Mouse (Mus musculus): ENCODE data around the gene Olfr616. TPM values are rescaled to one million over a fixed set of nuclear protein-coding genes. Genes with fewer than 3 reads are reported as not detected.

Gene Olfr616
- polyA plus RNA-seq, 1 experiment from 2014 or later: not detected

Small RNAs within 50 kb of the gene (microRNA-seq; reads per million reads assigned to microRNA genes)
- gene Gm26506: not detected

Other genes starting within 250 kb of the Olfr616 start
- not detected in 2 replicates for gene Olfr598, start 245.6 kb downstream of the Olfr616 start, polyA plus RNA-seq (2015; fragmentation: Nextera tagmentation; extraction: Ambion mirVana)
- not detected in 2 replicates for gene Olfr599, start 233.2 kb downstream of the Olfr616 start, polyA plus RNA-seq (2015; fragmentation: Nextera tagmentation; extraction: Ambion mirVana)
- gene Olfr600, start 219.5 kb downstream of the Olfr616 start, polyA plus RNA-seq (2015; fragmentation: Nextera tagmentation; extraction: Ambion mirVana): not detected in 2 replicates
- not detected in 2 replicates for gene Olfr601, start 206.5 kb downstream of the Olfr616 start, polyA plus RNA-seq (2015; fragmentation: Nextera tagmentation; extraction: Ambion mirVana)
- gene Olfr603, start 183.0 kb downstream of the Olfr616 start, polyA plus RNA-seq (2015; fragmentation: Nextera tagmentation; extraction: Ambion mirVana): not detected in 2 replicates
- not detected in 2 replicates for gene Usp17lc, start 154.1 kb downstream of the Olfr616 start, polyA plus RNA-seq (2015; fragmentation: Nextera tagmentation; extraction: Ambion mirVana)
- gene Olfr605, start 123.7 kb downstream of the Olfr616 start, polyA plus RNA-seq (2015; fragmentation: Nextera tagmentation; extraction: Ambion mirVana): not detected in 2 replicates
- not detected in 2 replicates for gene Olfr606, start 120.1 kb downstream of the Olfr616 start, polyA plus RNA-seq (2015; fragmentation: Nextera tagmentation; extraction: Ambion mirVana)
- not detected in 2 replicates for gene Olfr607, start 105.0 kb downstream of the Olfr616 start, polyA plus RNA-seq (2015; fragmentation: Nextera tagmentation; extraction: Ambion mirVana)
- not detected in 2 replicates for gene Olfr608, start 99.3 kb downstream of the Olfr616 start, polyA plus RNA-seq (2015; fragmentation: Nextera tagmentation; extraction: Ambion mirVana)
- gene Olfr609, start 71.1 kb downstream of the Olfr616 start, polyA plus RNA-seq (2015; fragmentation: Nextera tagmentation; extraction: Ambion mirVana): not detected in 2 replicates
- gene Olfr610, start 57.0 kb downstream of the Olfr616 start, polyA plus RNA-seq (2015; fragmentation: Nextera tagmentation; extraction: Ambion mirVana): not detected in 2 replicates
- not detected in 2 replicates for gene Olfr611, start 48.3 kb downstream of the Olfr616 start, polyA plus RNA-seq (2015; fragmentation: Nextera tagmentation; extraction: Ambion mirVana)
- gene Olfr612, start 26.4 kb downstream of the Olfr616 start, polyA plus RNA-seq (2015; fragmentation: Nextera tagmentation; extraction: Ambion mirVana): not detected in 2 replicates
- gene Olfr613, start 21.1 kb downstream of the Olfr616 start, polyA plus RNA-seq (2015; fragmentation: Nextera tagmentation; extraction: Ambion mirVana): not detected in 2 replicates
- not detected in 2 replicates for gene Olfr615, start 13.1 kb downstream of the Olfr616 start, polyA plus RNA-seq (2015; fragmentation: Nextera tagmentation; extraction: Ambion mirVana)
- gene Olfr617, start 3.9 kb upstream of the Olfr616 start, polyA plus RNA-seq (2015; fragmentation: Nextera tagmentation; extraction: Ambion mirVana): not detected in 2 replicates
- gene Olfr618, start 21.0 kb upstream of the Olfr616 start, polyA plus RNA-seq (2015; fragmentation: Nextera tagmentation; extraction: Ambion mirVana): 0.04 TPM in 1 of 2 replicates, not detected in the other
- not detected in 2 replicates for gene Olfr619, start 31.4 kb upstream of the Olfr616 start, polyA plus RNA-seq (2015; fragmentation: Nextera tagmentation; extraction: Ambion mirVana)
- gene Olfr620, start 43.4 kb upstream of the Olfr616 start, polyA plus RNA-seq (2015; fragmentation: Nextera tagmentation; extraction: Ambion mirVana): not detected in 2 replicates
- gene Olfr622, start 73.6 kb upstream of the Olfr616 start, polyA plus RNA-seq (2015; fragmentation: Nextera tagmentation; extraction: Ambion mirVana): not detected in 2 replicates
- not detected in 2 replicates for gene Olfr623, start 94.6 kb upstream of the Olfr616 start, polyA plus RNA-seq (2015; fragmentation: Nextera tagmentation; extraction: Ambion mirVana)
- gene Olfr624, start 102.0 kb upstream of the Olfr616 start, polyA plus RNA-seq (2015; fragmentation: Nextera tagmentation; extraction: Ambion mirVana): 0.02 and 0.03 TPM in 2 replicates
- gene Olfr625-ps1, start 113.6 kb upstream of the Olfr616 start, polyA plus RNA-seq (2015; fragmentation: Nextera tagmentation; extraction: Ambion mirVana): not detected in 2 replicates
- not detected in 2 replicates for gene Olfr243, start 145.5 kb upstream of the Olfr616 start, polyA plus RNA-seq (2015; fragmentation: Nextera tagmentation; extraction: Ambion mirVana)
- not detected in 2 replicates for gene Olfr628, start 161.2 kb upstream of the Olfr616 start, polyA plus RNA-seq (2015; fragmentation: Nextera tagmentation; extraction: Ambion mirVana)
- gene Olfr629, start 175.8 kb upstream of the Olfr616 start, polyA plus RNA-seq (2015; fragmentation: Nextera tagmentation; extraction: Ambion mirVana): not detected in 2 replicates
- not detected in 2 replicates for gene Olfr630, start 188.2 kb upstream of the Olfr616 start, polyA plus RNA-seq (2015; fragmentation: Nextera tagmentation; extraction: Ambion mirVana)
- not detected in 2 replicates for gene Olfr69, start 202.5 kb upstream of the Olfr616 start, polyA plus RNA-seq (2015; fragmentation: Nextera tagmentation; extraction: Ambion mirVana)
- gene Olfr68, start 210.6 kb upstream of the Olfr616 start, polyA plus RNA-seq (2015; fragmentation: Nextera tagmentation; extraction: Ambion mirVana): not detected in 2 replicates
- not detected in 2 replicates for gene Olfr67, start 222.7 kb upstream of the Olfr616 start, polyA plus RNA-seq (2015; fragmentation: Nextera tagmentation; extraction: Ambion mirVana)
- gene Hbb-bt, start 244.9 kb upstream of the Olfr616 start, polyA plus RNA-seq (2015; fragmentation: Nextera tagmentation; extraction: Ambion mirVana): 3,412 and 3,951 TPM in 2 replicates